Mouse (Mus musculus) myocyte (in vitro differentiated cells): ENCODE results near the gene Dynll1. TPM values are rescaled to one million over a fixed set of nuclear protein-coding genes. Genes with fewer than 3 reads are reported as not detected.

Source experiments
- H3K27me3 ChIP-seq: one replicate; pipeline ENCODE4 v1.6.1; 2011; ENCODE audit not compliant: control insufficient read depth, insufficient read depth, insufficient read length
- H3K36me3 ChIP-seq: one replicate; pipeline ENCODE4 v1.6.1; 2011; ENCODE audit not compliant: control insufficient read depth, insufficient read depth
- H3K4me2 ChIP-seq: one replicate; pipeline ENCODE4 v1.6.1; 2011; ENCODE audit warnings: low read depth, control low read depth
- H3K4me3 ChIP-seq: one replicate; pipeline ENCODE4 v1.5.1; 2011; ENCODE audit warnings: mild to moderate bottlenecking, control low read depth, moderate library complexity
- H3K79me2 ChIP-seq: one replicate; pipeline ENCODE4 v1.6.1; 2011; ENCODE audit not compliant: control insufficient read depth, insufficient read depth
- H3ac ChIP-seq: one replicate; pipeline ENCODE4 v1.6.1; 2011; ENCODE audit not compliant: control insufficient read depth, insufficient read length
- CEBPB ChIP-seq: IDR thresholded peaks from 2 replicates; pipeline ENCODE4 v1.6.1; 2011; ENCODE audit warnings: mild to moderate bottlenecking, moderate library complexity; ENCODE audit not compliant: poor library complexity, insufficient read depth, severe bottlenecking
- E2F4 ChIP-seq: IDR thresholded peaks from one replicate; pipeline ENCODE4 v1.6.1; 2011; ENCODE audit warnings: mild to moderate bottlenecking, control low read depth, moderate library complexity; ENCODE audit not compliant: insufficient read depth
- MAX ChIP-seq: IDR thresholded peaks from one replicate; pipeline ENCODE4 v1.6.1; 2011; ENCODE audit warnings: low read depth, mild to moderate bottlenecking, control low read depth
- MYOD1 ChIP-seq, 3 experiments: IDR thresholded peaks; one replicate each; pipeline ENCODE4 v1.6.1; 2011; ENCODE audit warnings: control low read depth in 2 of 3, low read depth in 2 of 3, mild to moderate bottlenecking in 2 of 3, moderate library complexity in 1 of 3; ENCODE audit not compliant: insufficient read length in 2 of 3, control insufficient read depth in 1 of 3
- MYOG ChIP-seq, 3 experiments: IDR thresholded peaks; one replicate each; pipeline ENCODE4 v1.6.1; 2011; ENCODE audit warnings: control low read depth in 2 of 3, low read depth in 2 of 3, mild to moderate bottlenecking in 2 of 3; ENCODE audit not compliant: insufficient read length in 2 of 3, control insufficient read depth in 1 of 3, insufficient read depth in 1 of 3
- POLR2A ChIP-seq: IDR thresholded peaks from one replicate; pipeline ENCODE4 v1.6.1; 2011; ENCODE audit warnings: low read depth, mild to moderate bottlenecking, control low read depth, moderate library complexity; ENCODE audit not compliant: insufficient read length
- POLR2AphosphoS2 ChIP-seq: IDR thresholded peaks from one replicate; pipeline ENCODE4 v1.6.1; 2011; ENCODE audit warnings: low read depth, control low read depth; ENCODE audit not compliant: insufficient read length
- REST ChIP-seq: IDR thresholded peaks from one replicate; pipeline ENCODE4 v1.6.1; 2011; ENCODE audit warnings: mild to moderate bottlenecking, control low read depth, moderate library complexity; ENCODE audit not compliant: insufficient read depth, insufficient read length
- SRF ChIP-seq: IDR thresholded peaks from one replicate; pipeline ENCODE4 v1.6.1; 2011; ENCODE audit warnings: low read depth; ENCODE audit not compliant: control insufficient read depth, insufficient read length
- TCF12 ChIP-seq: IDR thresholded peaks from one replicate; pipeline ENCODE4 v1.6.1; 2011; ENCODE audit warnings: mild to moderate bottlenecking, control low read depth; ENCODE audit not compliant: poor library complexity, insufficient read depth, severe bottlenecking
- TCF3 ChIP-seq: IDR thresholded peaks from one replicate; pipeline ENCODE4 v1.6.1; 2011; ENCODE audit warnings: low read depth, control low read depth; ENCODE audit not compliant: insufficient read length
- USF1 ChIP-seq: IDR thresholded peaks from one replicate; pipeline ENCODE4 v1.6.1; 2011; ENCODE audit warnings: low read depth, mild to moderate bottlenecking, control low read depth, moderate library complexity
- polyA plus RNA-seq: library from polyadenylated mRNA; unstranded; fragments of >200 nt; fragmentation: generic; extraction: Trizol; gene quantifications from one replicate; pipeline ENCODE4 v1.2.1, GENCODE M21; 2012; ENCODE audit warnings: missing spikeins

Dynll1 gene
- polyA plus RNA-seq, 1 experiment, result 585 TPM

DNA sequence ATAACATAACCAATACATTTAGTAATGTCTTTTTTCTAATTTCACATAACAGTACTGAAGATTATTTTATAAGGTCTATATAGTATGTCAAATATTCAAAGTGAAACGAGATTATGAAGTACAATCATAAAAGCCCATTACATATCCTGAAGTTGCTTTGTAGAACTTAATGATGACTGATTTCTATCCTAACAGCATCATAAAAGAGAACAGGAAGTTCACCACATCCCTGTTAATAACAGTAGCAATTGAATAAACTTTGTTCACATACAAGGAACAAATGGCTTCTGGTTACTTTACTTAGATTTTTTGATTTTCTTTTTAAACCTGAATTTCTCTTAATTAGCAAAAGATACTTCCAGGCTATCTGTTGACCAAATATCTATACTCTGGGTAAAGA is 38.9 kb downstream of the Dynll1 start:
- H3K36me3 ChIP-seq, result peaks cover 8% of the 10 kb centered on the region
- H3K4me2 ChIP-seq, result no peak overlapping the region
- peaks cover 74% of the 10 kb centered on the region for H3K79me2 ChIP-seq
- no peak overlapping the region for H3ac ChIP-seq
- H3K27me3 ChIP-seq, result no peaks in the 10 kb centered on the region
- H3K4me3 ChIP-seq, result no peak overlapping the region
- TF ChIP-seq MAX, result no peak
- no peak for TF ChIP-seq CEBPB
- TF ChIP-seq MYOD1 (IDR thresholded peaks at IDR 0.05; ENCODE audit: control insufficient read depth in 1 of 3, insufficient read length in 2 of 3, low read depth in 2 of 3), result no peak
- TF ChIP-seq E2F4, result no peak
- no peak for TF ChIP-seq TCF12
- TF ChIP-seq REST, result no peak
- TF ChIP-seq POLR2A, result no peak
- no peak for TF ChIP-seq MYOG (IDR thresholded peaks at IDR 0.05; ENCODE audit: control insufficient read depth in 1 of 3, insufficient read depth in 1 of 3, insufficient read length in 2 of 3, low read depth in 2 of 3)
- no peak for TF ChIP-seq TCF3
- TF ChIP-seq POLR2AphosphoS2, result no peak
- TF ChIP-seq SRF, result no peak
- no peak for TF ChIP-seq USF1

DNA sequence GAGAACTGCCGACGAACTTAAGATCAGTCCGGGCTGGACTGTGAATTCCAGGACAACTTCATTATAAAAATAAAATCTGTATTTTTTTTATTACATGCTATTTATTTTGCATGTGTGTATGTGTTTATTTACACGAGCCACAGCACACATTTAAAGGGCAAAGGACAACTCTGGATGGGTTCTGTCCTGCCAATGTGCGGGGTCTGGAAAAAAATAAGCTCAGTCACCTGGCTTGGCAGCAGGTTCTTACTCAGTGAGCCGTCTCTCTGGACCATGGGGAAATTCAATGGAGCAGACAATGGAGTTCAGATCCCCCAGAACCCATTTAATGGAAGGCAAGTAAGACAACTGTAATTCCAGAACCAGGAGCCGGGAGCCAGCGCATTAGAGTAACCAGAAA is 39.7 kb downstream of the Dynll1 start:
- H3ac ChIP-seq, result no peak overlapping the region
- H3K79me2 ChIP-seq, result peaks cover 66% of the 10 kb centered on the region
- no peak overlapping the region for H3K4me2 ChIP-seq
- H3K36me3 ChIP-seq, result peaks cover 14% of the 10 kb centered on the region
- no peak overlapping the region for H3K4me3 ChIP-seq
- TF ChIP-seq CEBPB (no peak), USF1 (no peak)
- no peaks in the 10 kb centered on the region for H3K27me3 ChIP-seq

DNA sequence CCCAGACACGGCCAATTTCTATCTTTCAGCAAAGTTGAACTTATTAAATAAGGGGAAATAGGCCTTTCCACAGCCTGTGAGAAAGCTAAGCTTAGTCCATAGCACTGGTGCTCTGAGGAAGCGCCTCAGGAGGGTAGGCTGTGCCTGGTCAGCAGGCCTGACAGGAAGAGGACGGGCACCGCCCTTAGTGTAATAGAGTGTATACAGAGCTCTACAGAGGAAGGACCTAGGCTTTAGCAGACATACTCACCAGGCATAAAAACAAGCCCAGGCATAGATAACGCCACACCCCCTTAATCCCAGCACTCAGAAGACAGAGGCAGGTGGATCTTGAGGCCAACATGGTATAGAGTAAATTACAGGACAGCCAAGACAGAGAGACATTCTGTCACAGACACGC is 40.4 kb downstream of the Dynll1 start:
- H3ac ChIP-seq, result no peak overlapping the region
- H3K79me2 ChIP-seq, result peaks cover 59% of the 10 kb centered on the region
- H3K4me3 ChIP-seq, result no peak overlapping the region
- peaks cover 22% of the 10 kb centered on the region for H3K36me3 ChIP-seq
- TF ChIP-seq MAX, result no peak
- no peak for TF ChIP-seq REST
- no peak for TF ChIP-seq MYOG (IDR thresholded peaks at IDR 0.05; ENCODE audit: control insufficient read depth in 1 of 3, insufficient read depth in 1 of 3, insufficient read length in 2 of 3, low read depth in 2 of 3)
- TF ChIP-seq USF1, result no peak
- no peak for TF ChIP-seq E2F4
- no peak for TF ChIP-seq POLR2AphosphoS2
- TF ChIP-seq SRF, result no peak
- TF ChIP-seq POLR2A, result no peak
- TF ChIP-seq TCF12, result no peak
- no peak for TF ChIP-seq CEBPB
- no peak for TF ChIP-seq TCF3
- TF ChIP-seq MYOD1 (IDR thresholded peaks at IDR 0.05; ENCODE audit: control insufficient read depth in 1 of 3, insufficient read length in 2 of 3, low read depth in 2 of 3), result no peak
- no peaks in the 10 kb centered on the region for H3K27me3 ChIP-seq
- no peak overlapping the region for H3K4me2 ChIP-seq

DNA sequence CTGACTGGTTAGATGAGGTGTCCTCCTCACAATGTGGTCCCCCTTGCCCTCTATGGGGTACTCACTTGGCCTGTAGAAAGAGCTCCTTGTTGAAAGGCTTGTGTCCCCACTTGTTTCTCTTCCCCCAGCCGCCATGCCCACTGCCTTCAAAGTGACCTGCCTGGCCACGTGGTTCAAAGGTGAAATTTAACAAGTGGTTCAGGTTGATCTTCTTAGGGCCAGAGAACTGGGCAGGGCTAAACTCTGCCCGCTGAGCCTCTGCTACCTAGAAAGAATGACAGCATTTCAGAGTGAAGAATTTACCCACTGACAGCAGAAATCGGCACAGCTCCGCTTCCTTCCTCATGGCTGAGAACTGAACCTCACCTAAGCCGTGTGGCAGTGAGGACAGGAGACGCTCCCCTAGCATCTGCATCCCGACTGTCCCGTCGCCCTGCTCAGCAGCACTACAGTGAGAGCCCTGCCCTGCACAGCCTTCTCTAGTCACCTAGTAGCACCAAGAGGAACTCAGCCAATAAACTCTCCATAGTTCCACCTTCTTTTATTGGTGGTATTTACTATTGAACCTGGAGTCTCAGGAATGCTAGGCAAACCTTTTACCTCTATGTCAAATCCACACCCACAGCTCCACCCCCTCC is 43.8 kb downstream of the Dynll1 start:
- H3K27me3 ChIP-seq, result no peaks in the 10 kb centered on the region
- H3K36me3 ChIP-seq, result peaks cover 23% of the 10 kb centered on the region
- TF ChIP-seq SRF (no peak), MAX (no peak), E2F4 (no peak), MYOD1 (IDR thresholded peaks at IDR 0.05; ENCODE audit: control insufficient read depth in 1 of 3, insufficient read length in 2 of 3, low read depth in 2 of 3) (no peak), POLR2A (no peak), POLR2AphosphoS2 (no peak), USF1 (no peak), TCF3 (no peak), MYOG (IDR thresholded peaks at IDR 0.05; ENCODE audit: control insufficient read depth in 1 of 3, insufficient read depth in 1 of 3, insufficient read length in 2 of 3, low read depth in 2 of 3) (no peak), REST (no peak), CEBPB (no peak), TCF12 (no peak)
- H3ac ChIP-seq, result no peak overlapping the region
- H3K79me2 ChIP-seq, result peaks cover 25% of the 10 kb centered on the region
- H3K4me2 ChIP-seq, result no peak overlapping the region
- H3K4me3 ChIP-seq, result no peak overlapping the region

DNA sequence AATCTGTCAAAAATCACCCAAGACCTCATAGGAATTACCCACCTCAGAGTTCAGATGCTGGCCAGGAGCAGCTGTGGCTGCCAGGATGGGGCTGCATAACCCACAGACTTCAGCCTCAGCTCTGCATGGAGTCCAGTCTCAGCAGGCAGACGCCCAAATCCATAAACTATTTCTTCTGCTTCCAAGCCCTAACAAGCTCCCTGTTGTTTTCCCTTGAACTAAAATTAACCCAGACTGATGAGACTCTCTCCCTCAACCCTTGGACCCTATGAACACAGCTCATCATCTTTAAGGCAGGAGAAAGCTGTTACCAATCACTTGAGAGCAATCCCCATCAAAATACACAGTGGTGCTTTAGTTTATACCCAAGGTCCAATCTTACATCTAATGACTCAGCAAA is 45.3 kb downstream of the Dynll1 start:
- peaks cover 31% of the 10 kb centered on the region for H3K36me3 ChIP-seq
- no peak overlapping the region for H3ac ChIP-seq
- H3K4me3 ChIP-seq, result no peak overlapping the region
- H3K79me2 ChIP-seq, result peaks cover 11% of the 10 kb centered on the region
- H3K4me2 ChIP-seq, result no peak overlapping the region
- TF ChIP-seq REST (no peak), MAX (no peak), SRF (no peak), POLR2AphosphoS2 (no peak), POLR2A (no peak), CEBPB (no peak), USF1 (no peak), TCF3 (no peak), MYOD1 (IDR thresholded peaks at IDR 0.05; ENCODE audit: control insufficient read depth in 1 of 3, insufficient read length in 2 of 3, low read depth in 2 of 3) (no peak), TCF12 (no peak), E2F4 (no peak), MYOG (IDR thresholded peaks at IDR 0.05; ENCODE audit: control insufficient read depth in 1 of 3, insufficient read depth in 1 of 3, insufficient read length in 2 of 3, low read depth in 2 of 3) (no peak)
- no peaks in the 10 kb centered on the region for H3K27me3 ChIP-seq
